Mouse (Mus musculus) midbrain, postnatal 0 days (tissue): ENCODE results near the gene Ptprt. TPM values are rescaled to one million over a fixed set of nuclear protein-coding genes. Genes with fewer than 3 reads are reported as not detected.

ENCODE experiments used
- ATAC-seq: fragments of 200-750 bp; cut with Nextera tagmentation; 2 replicates; pipeline ENCODE4 v1.8.0; 2017; ENCODE audit warnings: moderate number of reproducible peaks, mild to moderate bottlenecking, moderate TSS enrichment, moderate library complexity; ENCODE audit not compliant: low FRiP score
- DNase-seq: peaks from one replicate; pipeline ENCODE4 v3.0.0-alpha.2; 2015; ENCODE audit warnings: low spot score
- H3K27ac ChIP-seq: fragments of 300-500 bp; sonication (generic); 2 replicates; pipeline ENCODE4 v1.5.1; 2014; ENCODE audit warnings: low read depth, mild to moderate bottlenecking, low read length, mixed read lengths
- H3K27me3 ChIP-seq: fragments of 300-500 bp; sonication (generic); 2 replicates; pipeline ENCODE4 v1.6.1; 2014; ENCODE audit warnings: low read length, control low read depth, mixed read lengths; ENCODE audit not compliant: insufficient read depth
- H3K36me3 ChIP-seq: fragments of 300-500 bp; sonication (generic); 2 replicates; pipeline ENCODE4 v1.6.1; 2014; ENCODE audit warnings: low read length, control low read depth, mixed read lengths; ENCODE audit not compliant: insufficient read depth
- H3K4me1 ChIP-seq: fragments of 300-500 bp; sonication (generic); 2 replicates; pipeline ENCODE4 v1.6.1; 2014; ENCODE audit warnings: mild to moderate bottlenecking, control low read depth, antibody characterized with exemption, low read length, mixed read lengths; ENCODE audit not compliant: insufficient read depth
- H3K4me2 ChIP-seq: fragments of 300-500 bp; sonication (generic); 2 replicates; pipeline ENCODE4 v1.6.1; 2014; ENCODE audit warnings: low read depth, mild to moderate bottlenecking, low read length, mixed read lengths; ENCODE audit not compliant: poor library complexity, severe bottlenecking
- H3K4me3 ChIP-seq: fragments of 300-500 bp; sonication (generic); 2 replicates; pipeline ENCODE4 v1.5.1; 2014; ENCODE audit warnings: low read depth, mild to moderate bottlenecking, low read length, moderate library complexity
- H3K9ac ChIP-seq: fragments of 300-500 bp; sonication (generic); replicated peaks from 2 replicates; pipeline ENCODE4 v1.6.1; 2014; ENCODE audit warnings: mild to moderate bottlenecking, low read length, moderate library complexity, mixed read lengths; ENCODE audit not compliant: poor library complexity, severe bottlenecking
- H3K9me3 ChIP-seq: fragments of 300-500 bp; sonication (generic); 2 replicates; pipeline ENCODE4 v1.6.1; 2016; ENCODE audit warnings: low read length, control low read depth
- CTCF ChIP-seq: IDR thresholded peaks from 2 replicates; pipeline ENCODE4 v1.5.1; 2016; ENCODE audit warnings: antibody characterized with exemption, mild to moderate bottlenecking
- WGBS: fragments of 180-500 bp; shearing (Covaris S2); extraction: QIAGEN DNeasy Blood & Tissue Kit; methylation state at CpG from one replicate; pipeline ENCODE4 v1.1.7; 2014; 5-methylcytosine and 5-hydroxymethylcytosine counted together
- polyA plus RNA-seq: library from polyadenylated mRNA; unstranded; fragments of >200 nt; fragmentation: Nextera tagmentation; extraction: Ambion mirVana; gene quantifications from 2 replicates; pipeline ENCODE4 v1.2.1, GENCODE M21; 2015
- total RNA-seq: library from RNA; depleted of rRNA; stranded (reverse); fragments of >200 nt; gene quantifications from 2 replicates; pipeline ENCODE4 v1.2.3, GENCODE M21; 2014

Ptprt gene
- total and polyA plus RNA-seq, 2 experiments from 2014 or later, result 12.6 to 72.2 TPM

- 96% methylated on average over 4 of the region's 4 CpGs for WGBS
- TF ChIP-seq CTCF, result no peak
- Histone ChIP-seq H3K27ac (no peak overlapping the region), H3K9ac (no peak overlapping the region), H3K36me3 (no peaks in the 10 kb centered on the region), H3K4me3 (no peak overlapping the region), H3K9me3 (no peaks in the 10 kb centered on the region), H3K4me2 (no peak overlapping the region), H3K27me3 (no peaks in the 10 kb centered on the region), H3K4me1 (no peaks in the 10 kb centered on the region)
- no peak for DNase-seq
- no peak for ATAC-seq
These were observed 776.5 kb downstream of the Ptprt start for GRCm38 (mm10) chr2:161884446-161884845.

GRCm38 (mm10) chr2:161882580-161882979, 778.4 kb downstream of the Ptprt start:
- ATAC-seq, result no peak

GRCm38 (mm10) chr2:161880941-161881340, 780.0 kb downstream of the Ptprt start:
- no peaks in the 10 kb centered on the region for H3K9me3 ChIP-seq
- ATAC-seq (no peak), DNase-seq (no peak)
- H3K4me2 ChIP-seq, result no peak overlapping the region
- TF ChIP-seq CTCF, result no peak
- no peak overlapping the region for H3K4me3 ChIP-seq
- H3K36me3 ChIP-seq, result no peaks in the 10 kb centered on the region
- H3K9ac ChIP-seq, result no peak overlapping the region
- no peaks in the 10 kb centered on the region for H3K4me1 ChIP-seq
- WGBS, result 75% methylated on average over 3 of the region's 3 CpGs
- no peak overlapping the region for H3K27ac ChIP-seq
- H3K27me3 ChIP-seq, result no peaks in the 10 kb centered on the region

More at GRCm38 (mm10) chr2:161882580-161882979, 778.4 kb downstream of the Ptprt start:
- Histone ChIP-seq H3K27ac (no peak overlapping the region), H3K4me2 (no peak overlapping the region), H3K36me3 (no peaks in the 10 kb centered on the region), H3K9ac (no peak overlapping the region), H3K4me1 (no peaks in the 10 kb centered on the region), H3K4me3 (no peak overlapping the region), H3K9me3 (no peaks in the 10 kb centered on the region), H3K27me3 (no peaks in the 10 kb centered on the region)
- WGBS, result 64% methylated on average over 4 of the region's 4 CpGs
- peak; percentile 21 for DNase-seq
- no peak for TF ChIP-seq CTCF

- no peak overlapping the region for H3K4me2 ChIP-seq
- no peaks in the 10 kb centered on the region for H3K4me1 ChIP-seq
- H3K27me3 ChIP-seq, result no peaks in the 10 kb centered on the region
- DNase-seq (peak; percentile 30), ATAC-seq (no peak)
- TF ChIP-seq CTCF, result no peak
- H3K9ac ChIP-seq, result no peak overlapping the region
- no peak overlapping the region for H3K27ac ChIP-seq
- no peak overlapping the region for H3K4me3 ChIP-seq
- WGBS, result 51% methylated on average over 4 of the region's 4 CpGs
- H3K36me3 ChIP-seq, result no peaks in the 10 kb centered on the region
- no peaks in the 10 kb centered on the region for H3K9me3 ChIP-seq
These were observed 795.7 kb downstream of the Ptprt start for GRCm38 (mm10) chr2:161865231-161865630.

- Histone ChIP-seq H3K4me3 (no peak overlapping the region), H3K9me3 (no peaks in the 10 kb centered on the region), H3K27ac (no peak overlapping the region), H3K4me1 (no peaks in the 10 kb centered on the region), H3K4me2 (no peak overlapping the region), H3K36me3 (no peaks in the 10 kb centered on the region), H3K9ac (no peak overlapping the region), H3K27me3 (no peaks in the 10 kb centered on the region)
- WGBS, result 100% methylated on average over 1 of the region's 1 CpGs
- no peak for TF ChIP-seq CTCF
- DNase-seq (no peak), ATAC-seq (no peak)
These were observed 802.1 kb downstream of the Ptprt start for GRCm38 (mm10) chr2:161858813-161859212.

- no peak for TF ChIP-seq CTCF
- ATAC-seq, result no peak
- 79% methylated on average over 1 of the region's 1 CpGs for WGBS
- DNase-seq, result peak; percentile 48
- no peak overlapping the region for H3K4me2 ChIP-seq
- no peaks in the 10 kb centered on the region for H3K36me3 ChIP-seq
- no peak overlapping the region for H3K27ac ChIP-seq
- no peak overlapping the region for H3K9ac ChIP-seq
- no peaks in the 10 kb centered on the region for H3K27me3 ChIP-seq
- no peaks in the 10 kb centered on the region for H3K9me3 ChIP-seq
- H3K4me3 ChIP-seq, result no peak overlapping the region
- no peaks in the 10 kb centered on the region for H3K4me1 ChIP-seq
These were observed 802.6 kb downstream of the Ptprt start for GRCm38 (mm10) chr2:161858361-161858760.
